ENCODE assay signal across 9 mouse cellular contexts in the genomic region with DNA sequence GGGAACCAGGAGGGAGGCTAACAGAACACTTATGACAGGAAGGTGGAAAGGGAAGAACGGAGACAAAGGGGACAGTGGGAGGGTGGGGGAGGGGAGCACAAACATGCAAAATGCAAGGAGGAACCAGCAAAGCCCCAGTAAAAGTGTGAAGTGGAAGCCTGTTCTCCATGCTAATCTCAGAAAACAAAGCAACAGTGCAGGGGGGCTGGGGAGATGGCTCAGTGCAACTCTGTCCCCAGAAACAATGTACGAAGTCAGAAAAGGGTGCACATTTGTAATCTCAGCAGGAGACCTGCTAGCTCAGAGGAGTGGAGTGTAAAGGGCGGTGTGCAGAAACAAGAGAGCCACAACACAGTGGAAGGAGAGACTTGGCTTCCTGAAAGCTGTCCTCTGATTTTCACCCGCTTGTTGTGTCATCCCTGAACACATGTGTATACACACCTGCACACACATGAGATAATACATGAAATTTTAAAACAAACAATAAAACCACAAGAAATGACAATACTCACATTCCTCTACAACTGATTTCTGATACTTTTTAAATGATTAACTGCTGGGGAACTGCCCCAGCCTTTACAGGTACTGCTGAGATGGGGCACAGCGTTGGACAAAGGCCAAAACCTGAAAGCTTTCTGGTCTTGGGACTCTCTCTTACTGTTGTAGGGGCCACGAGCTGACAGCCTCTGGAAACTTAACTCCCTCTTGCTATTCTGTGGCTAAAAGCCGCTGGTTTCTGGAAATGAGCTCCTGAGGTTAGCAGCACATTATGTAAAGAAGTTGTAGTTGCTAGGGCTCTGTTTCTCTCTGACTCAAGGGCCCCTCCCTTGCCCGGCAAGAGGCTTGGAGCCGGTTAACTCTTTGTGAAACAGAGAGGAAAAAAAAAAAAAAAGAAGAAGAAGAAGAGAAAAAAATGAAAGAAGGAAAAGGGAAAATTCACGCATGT. TPM values are rescaled to one million over a fixed set of nuclear protein-coding genes. Genes with fewer than 3 reads are reported as not detected.
DNase-seq lines count a peak whose midpoint lies in the region; ATAC-seq and TF ChIP-seq lines count a peak whose summit lies in the region.
"Had no signal": no experiment of that assay in that cellular context is flagged by ENCODE, and none has a peak within 500 bp of the region (broad histone marks: within the 10 kb centered on the region; RNA-seq: fewer than 3 reads in every experiment).

No protein-coding gene starts in this region.

- no peak overlapping the region for H3K4me3 ChIP-seq in cortical plate, adult 2 months (ENCODE audit: insufficient read depth, low read length)

- DNase-seq in embryo, embryonic 10.5 days (ENCODE audit: low spot score), result peak; percentile 55
- DNase-seq in embryo, embryonic 10 days (ENCODE audit: low spot score), result no peak
- DNase-seq in kidney, adult 18-20 months, result peak; percentile 49
- peak; percentile 43 for DNase-seq in lung, postnatal 36 days
- DNase-seq in ovary, postnatal 14 days (ENCODE audit: low spot score), result no peak

- no peak for TF ChIP-seq CTCF in cortical plate, adult 2 months (IDR thresholded peaks at IDR 0.05; ENCODE audit: extremely low read depth, insufficient read depth, low read length)

- H3K27ac ChIP-seq in cortical plate, adult 2 months (ENCODE audit: insufficient read depth, low read length), result peak overlapping the region; percentile 61; the same call in 1 of the 2 replicates
- H3K27ac ChIP-seq: macrophage had no signal

- ATAC-seq in megakaryocyte-erythroid progenitor cell, adult 5-6 weeks (replicated peaks; ENCODE audit: low FRiP score, low TSS enrichment, poor library complexity, severe bottlenecking), result no peak
- ATAC-seq in cerebellum, adult (ENCODE audit: insufficient number of reproducible peaks, low FRiP score, low TSS enrichment), result no peak; the same call in 1 of the 2 replicates

- TF ChIP-seq POLR2A in cortical plate, adult 2 months (IDR thresholded peaks at IDR 0.05; ENCODE audit: extremely low read depth, insufficient read depth, low read length), result no peak

- H3K4me1 ChIP-seq in cortical plate, adult 2 months (ENCODE audit: control insufficient read depth, insufficient read depth, low read length), result peaks cover 3% of the 10 kb centered on the region; the same call in 1 of the 2 replicates

RNA-seq across cellular contexts. Expression of a gene that starts 11.4 kb away (rescaled TPM):
- polyA plus RNA-seq in cortical plate, adult 2 months (2012; rRNA removed), result 84.0 and 88.6 TPM in 2 replicates
- total RNA-seq in megakaryocyte-erythroid progenitor cell, adult 5-6 weeks (2014; fragmentation: Nextera tagmentation), result 57.2 and 60.8 TPM in 2 replicates
- total RNA-seq in megakaryocyte-erythroid progenitor cell, adult 5-6 weeks (2017), result 53.1 and 62.4 TPM in 2 replicates

RNA-seq across cellular contexts. Expression of a gene that starts 22.9 kb away (rescaled TPM):
- polyA plus RNA-seq in cortical plate, adult 2 months (2012; rRNA removed), result 22.0 and 23.8 TPM in 2 replicates
- not detected in 2 replicates for total RNA-seq in megakaryocyte-erythroid progenitor cell, adult 5-6 weeks (2014; fragmentation: Nextera tagmentation)
- total RNA-seq in megakaryocyte-erythroid progenitor cell, adult 5-6 weeks (2017), result not detected in 2 replicates

RNA-seq across cellular contexts. Expression of a gene that starts 59.3 kb away (rescaled TPM):
- polyA plus RNA-seq in cortical plate, adult 2 months (2012; rRNA removed), result 172 and 180 TPM in 2 replicates
- 506 and 590 TPM in 2 replicates for total RNA-seq in megakaryocyte-erythroid progenitor cell, adult 5-6 weeks (2014; fragmentation: Nextera tagmentation)
- total RNA-seq in megakaryocyte-erythroid progenitor cell, adult 5-6 weeks (2017), result 614 and 625 TPM in 2 replicates

RNA-seq across cellular contexts. Expression of a gene that starts 59.4 kb away (rescaled TPM):
- 11.9 and 13.2 TPM in 2 replicates for polyA plus RNA-seq in cortical plate, adult 2 months (2012; rRNA removed)
- total RNA-seq in megakaryocyte-erythroid progenitor cell, adult 5-6 weeks (2014; fragmentation: Nextera tagmentation), result 15.0 and 22.3 TPM in 2 replicates
- total RNA-seq in megakaryocyte-erythroid progenitor cell, adult 5-6 weeks (2017), result 5.7 and 11.0 TPM in 2 replicates

Comparison
In these comparisons a context has a peak if more than half of its experiments do, and no peak if none do; other contexts are left out.
1. DNase-seq: peak in embryo, embryonic 10.5 days (single experiment), kidney, adult 18-20 months (single experiment) and lung, postnatal 36 days (single experiment); none in embryo, embryonic 10 days (single experiment) and ovary, postnatal 14 days (single experiment).